Mouse (Mus musculus) heart, postnatal 36 days (tissue): ENCODE results near the gene Ciao2a. TPM values are rescaled to one million over a fixed set of nuclear protein-coding genes. Genes with fewer than 3 reads are reported as not detected.

ENCODE experiments used
- total RNA-seq, 2 experiments: library from RNA; stranded (reverse); gene quantifications; 2 replicates each; pipeline ENCODE4 v1.2.3; 2021

Gene Ciao2a
- total RNA-seq, 2 experiments from 2014 or later = 65.6 to 69.9 TPM

Other genes starting within 250 kb of the Ciao2a start
- under 1 TPM; 0.69 to 0.76 TPM for gene Pclaf, start 236.4 kb upstream of the Ciao2a start, total RNA-seq
- 10 to 100 TPM; 17.1 to 18.8 TPM for gene Trip4, start 217.8 kb upstream of the Ciao2a start, total RNA-seq
- 10 to 100 TPM in 1 of 2 experiments, 1 to 10 TPM in 1; 8.6 to 12.0 TPM for gene Csnk1g1, start 217.7 kb upstream of the Ciao2a start, total RNA-seq
- gene Ppib, start 66.4 kb upstream of the Ciao2a start, total RNA-seq = 100 to 1,000 TPM; 123 to 129 TPM
- gene Snx22, start 56.9 kb upstream of the Ciao2a start, total RNA-seq = under 1 TPM; 0.57 to 0.86 TPM
- 10 to 100 TPM; 27.7 to 29.8 TPM for gene Snx1, start within 50 bp of the Ciao2a start, total RNA-seq
- gene Dapk2, start 31.6 kb downstream of the Ciao2a start, total RNA-seq = 1 to 10 TPM; 4.6 to 6.2 TPM
- 10 to 100 TPM; 36.8 to 40.2 TPM for gene Herc1, start 223.8 kb downstream of the Ciao2a start, total RNA-seq